Mouse (Mus musculus) CD4-positive, CD25-positive, alpha-beta regulatory T cell, adult 2 months (primary cell): Measurements from ENCODE around the gene Ccdc57.
"Not testable (repeated sequence)": the region's sequence is repeated elsewhere in the genome, so short reads cannot be mapped to it uniquely, and the experiment has no call there.

ENCODE experiments used
- DNase-seq: peaks from one replicate; pipeline ENCODE4 v3.0.0-alpha.2; 2012; ENCODE audit warnings: low read depth, low spot score

Gene Ccdc57

GRCm38 (mm10) chr11:120903159-120903850, 29.4 kb downstream of the Ccdc57 start:
- no peak for DNase-seq

- no peak for DNase-seq
Observed at GRCm38 (mm10) chr11:120902487-120903142, 30.1 kb downstream of the Ccdc57 start.

GRCm38 (mm10) chr11:120901729-120902486, 30.8 kb downstream of the Ccdc57 start:
- no peak for DNase-seq

- no peak for DNase-seq
Observed at GRCm38 (mm10) chr11:120900276-120901244, 32.1 kb downstream of the Ccdc57 start.

- no peak for DNase-seq
Observed at GRCm38 (mm10) chr11:120898114-120898548, 34.5 kb downstream of the Ccdc57 start.

GRCm38 (mm10) chr11:120895441-120895840, 37.2 kb downstream of the Ccdc57 start:
- DNase-seq, result no peak

- no peak for DNase-seq
Observed at GRCm38 (mm10) chr11:120894397-120894796, 38.3 kb downstream of the Ccdc57 start.

GRCm38 (mm10) chr11:120889216-120889615, 43.5 kb downstream of the Ccdc57 start:
- DNase-seq, result no peak

GRCm38 (mm10) chr11:120888718-120889117, 44.0 kb downstream of the Ccdc57 start:
- DNase-seq, result peak; percentile 20

- peak; percentile 40 for DNase-seq
Observed at GRCm38 (mm10) chr11:120887502-120887901, 45.2 kb downstream of the Ccdc57 start.

- DNase-seq, result peak; percentile 66
Observed at GRCm38 (mm10) chr11:120886462-120886861, 46.2 kb downstream of the Ccdc57 start.

GRCm38 (mm10) chr11:120883601-120884000, 49.1 kb downstream of the Ccdc57 start:
- DNase-seq, result no peak

- DNase-seq, result no peak
Observed at GRCm38 (mm10) chr11:120882931-120883330, 49.7 kb downstream of the Ccdc57 start.

- DNase-seq, result no peak
Observed at GRCm38 (mm10) chr11:120873206-120873605, 59.5 kb downstream of the Ccdc57 start.

GRCm38 (mm10) chr11:120871521-120871920, 61.2 kb downstream of the Ccdc57 start:
- DNase-seq, result no peak

GRCm38 (mm10) chr11:120865816-120866215, 66.9 kb downstream of the Ccdc57 start:
- no peak for DNase-seq

- DNase-seq, result no peak
Observed at GRCm38 (mm10) chr11:120862819-120863218, 69.9 kb downstream of the Ccdc57 start.

- DNase-seq, result not testable (repeated sequence)
Observed at GRCm38 (mm10) chr11:120855938-120856337, 76.7 kb downstream of the Ccdc57 start.

GRCm38 (mm10) chr11:120853788-120854187, 78.9 kb downstream of the Ccdc57 start:
- DNase-seq, result no peak

GRCm38 (mm10) chr11:120853158-120853557, 79.5 kb downstream of the Ccdc57 start:
- no peak for DNase-seq
